Mouse (Mus musculus) embryonic stem cell, embryonic (primary cell): ENCODE data around the gene Rbm18.

Source experiments
- CTCF ChIA-PET, 4 experiments: fragments of 300-600 bp in 2 of 4; fragments of 350-600 bp in 2 of 4; sonication (Branson Sonifier 250); formaldehyde crosslinking; loops; one replicate each; lab custom pipeline; 2022; ENCODE audit warnings: inconsistent platforms in 2 of 4; lab: Charles Lee
- POLR2A ChIA-PET, 4 experiments: fragments of 300-600 bp in 2 of 4; fragments of 350-600 bp in 2 of 4; sonication (Branson Sonifier 250); formaldehyde crosslinking; loops; one replicate each; lab custom pipeline; 2022; ENCODE audit warnings: antibody characterized with exemption in 4 of 4, inconsistent platforms in 1 of 4; lab: Charles Lee

Rbm18 gene

GRCm38 (mm10) chr2:36126795-36127429, 9.7 kb downstream of the Rbm18 start:
- CTCF ChIA-PET: interaction anchor here in 1 of 4 experiments (0.5 to 0.6 kb wide), 2 partner anchors 118 to 747 kb away, joined by 3 to 5 read pairs; no protein-coding TSS in a partner anchor
- POLR2A ChIA-PET: interaction anchor here in 1 of 4 experiments (1.0 to 1.2 kb wide), 3 partner anchors 9 to 102 kb away, joined by 3 to 4 read pairs (median 4); no protein-coding TSS in a partner anchor

- ChIA-PET POLR2A (no interaction called here), CTCF (interaction anchor here in 1 of 4 experiments (1.1 kb wide), 1 partner anchor 103 kb away, joined by 3 read pairs; no protein-coding TSS in a partner anchor)
These were observed 23.9 kb downstream of the Rbm18 start for GRCm38 (mm10) chr2:36112632-36113031.

GRCm38 (mm10) chr2:36108615-36109014, 28.0 kb downstream of the Rbm18 start:
- ChIA-PET POLR2A (interaction anchor here in 2 of 4 experiments (0.7 to 1.4 kb wide), 3 partner anchors 11 to 91 kb away, joined by 3 to 4 read pairs (median 3); no protein-coding TSS in a partner anchor), CTCF (interaction anchor here in 2 of 4 experiments (0.6 to 1.0 kb wide), 2 partner anchors 63 to 104 kb away, joined by 3 to 5 read pairs; no protein-coding TSS in a partner anchor)

- ChIA-PET POLR2A (interaction anchor here in 3 of 4 experiments (0.7 to 3.4 kb wide), 11 partner anchors 13 to 973 kb away, joined by 3 to 22 read pairs (median 3); no protein-coding TSS in a partner anchor), CTCF (no interaction called here)
These were observed 31.4 kb downstream of the Rbm18 start, which contains the start of gene Lhx6 for GRCm38 (mm10) chr2:36104956-36105741. Gene Lhx6, minus strand, starts transcription at chr2:36105408.

- POLR2A ChIA-PET: interaction anchor here in 3 of 4 experiments (0.7 to 3.4 kb wide), 8 partner anchors 12 to 973 kb away, joined by 3 to 22 read pairs (median 4); partner anchors contain the start of genes Mrrf (in 1 of the 3) and Rbm18 (in 1 of the 3)
- CTCF ChIA-PET: no interaction called here
These were observed 32.1 kb downstream of the Rbm18 start for GRCm38 (mm10) chr2:36104436-36104955.

- CTCF ChIA-PET: no interaction called here
- POLR2A ChIA-PET: interaction anchor here in 3 of 4 experiments (1.0 to 3.4 kb wide), 11 partner anchors 10 to 100 kb away, joined by 3 to 22 read pairs (median 8); partner anchors contain the start of genes Mrrf (in 1 of the 3) and Rbm18 (in 1 of the 3)
These were observed 32.8 kb downstream of the Rbm18 start for GRCm38 (mm10) chr2:36103555-36104367.

- CTCF ChIA-PET: interaction anchor here in 2 of 4 experiments (1.6 to 2.0 kb wide), 2 partner anchors 80 to 95 kb away, joined by 3 to 8 read pairs; no protein-coding TSS in a partner anchor
- POLR2A ChIA-PET: interaction anchor here in 2 of 4 experiments (1.6 to 2.0 kb wide), 6 partner anchors 10 to 33 kb away, joined by 4 to 13 read pairs (median 8); partner anchors contain the start of genes Mrrf (in 1 of the 2) and Rbm18 (in 1 of the 2)
These were observed 33.5 kb downstream of the Rbm18 start for GRCm38 (mm10) chr2:36103069-36103554.

- POLR2A ChIA-PET: interaction anchor here (0.6 to 2.0 kb wide), 10 partner anchors 9 to 124 kb away, joined by 3 to 13 read pairs (median 7); partner anchors contain the start of genes Mrrf (in 2 of the 4), Rbm18 (in 2 of the 4), Morn5 (in 1 of the 4) and Ndufa8 (in 1 of the 4)
- CTCF ChIA-PET: interaction anchor here (0.6 to 2.0 kb wide), 6 partner anchors 79 to 132 kb away, joined by 3 to 28 read pairs (median 4); no protein-coding TSS in a partner anchor
These were observed 34.0 kb downstream of the Rbm18 start for GRCm38 (mm10) chr2:36102559-36102946.

- ChIA-PET POLR2A (interaction anchor here (0.6 to 2.0 kb wide), 12 partner anchors 8 to 192 kb away, joined by 3 to 13 read pairs (median 5); partner anchors contain the start of genes Mrrf (in 2 of the 4), Rbm18 (in 2 of the 4), Morn5 (in 1 of the 4) and Ndufa8 (in 1 of the 4)), CTCF (interaction anchor here (0.6 to 2.0 kb wide), 6 partner anchors 79 to 133 kb away, joined by 3 to 28 read pairs (median 4); no protein-coding TSS in a partner anchor)
These were observed 34.6 kb downstream of the Rbm18 start for GRCm38 (mm10) chr2:36101866-36102558.

GRCm38 (mm10) chr2:36099739-36100138, 36.8 kb downstream of the Rbm18 start:
- POLR2A ChIA-PET: interaction anchor here in 1 of 4 experiments (1.4 kb wide), 1 partner anchor 9 kb away, joined by 3 read pairs; no protein-coding TSS in a partner anchor
- CTCF ChIA-PET: no interaction called here

- CTCF ChIA-PET: interaction anchor here in 1 of 4 experiments (0.5 kb wide), 1 partner anchor 994 kb away, joined by 3 read pairs; no protein-coding TSS in a partner anchor
- POLR2A ChIA-PET: interaction anchor here in 2 of 4 experiments (0.6 to 0.9 kb wide), 2 partner anchors 10 to 38 kb away, joined by 3 read pairs; partner anchors contain the start of gene Mrrf (in 1 of the 2)
These were observed 38.6 kb downstream of the Rbm18 start for GRCm38 (mm10) chr2:36098021-36098420.

- CTCF ChIA-PET: no interaction called here
- POLR2A ChIA-PET: interaction anchor here in 1 of 4 experiments (0.6 kb wide), 1 partner anchor 11 kb away, joined by 3 read pairs; no protein-coding TSS in a partner anchor
These were observed 39.3 kb downstream of the Rbm18 start for GRCm38 (mm10) chr2:36097129-36097815.

- CTCF ChIA-PET: interaction anchor here in 1 of 4 experiments (0.7 kb wide), 1 partner anchor 213 kb away, joined by 3 read pairs; no protein-coding TSS in a partner anchor
- POLR2A ChIA-PET: interaction anchor here in 2 of 4 experiments (1.2 to 3.6 kb wide), 4 partner anchors 9 to 115 kb away, joined by 3 to 22 read pairs (median 8); partner anchors contain the start of genes Lhx6 (in 1 of the 2) and Ttll11 (in 1 of the 2)
These were observed 42.6 kb downstream of the Rbm18 start for GRCm38 (mm10) chr2:36093914-36094475.

- POLR2A ChIA-PET: interaction anchor here in 2 of 4 experiments (1.2 to 3.6 kb wide), 5 partner anchors 9 to 114 kb away, joined by 3 to 22 read pairs (median 8); partner anchors contain the start of genes Lhx6 (in 1 of the 2), Mrrf (in 1 of the 2), Rbm18 (in 1 of the 2) and Ttll11 (in 1 of the 2)
- CTCF ChIA-PET: no interaction called here
These were observed 43.3 kb downstream of the Rbm18 start for GRCm38 (mm10) chr2:36093301-36093700.

GRCm38 (mm10) chr2:36092748-36093147, 43.8 kb downstream of the Rbm18 start:
- POLR2A ChIA-PET: interaction anchor here in 3 of 4 experiments (0.6 to 3.6 kb wide), 6 partner anchors 10 to 144 kb away, joined by 3 to 22 read pairs (median 8); partner anchors contain the start of genes Lhx6 (in 1 of the 3), Mrrf (in 1 of the 3), Rbm18 (in 1 of the 3) and Ttll11 (in 1 of the 3)
- CTCF ChIA-PET: no interaction called here
